Mouse (Mus musculus) intestine, postnatal 0 days (tissue): Measurements from ENCODE around the gene Acvr1. TPM values are rescaled to one million over a fixed set of nuclear protein-coding genes. Genes with fewer than 3 reads are reported as not detected.

ENCODE experiments used
- ATAC-seq: fragments of 200-750 bp; cut with Nextera tagmentation; 2 replicates; pipeline ENCODE4 v1.8.0; 2017; ENCODE audit warnings: mild to moderate bottlenecking, moderate TSS enrichment, moderate library complexity
- H3K27ac ChIP-seq: fragments of 300-500 bp; sonication (generic); 2 replicates; pipeline ENCODE4 v1.5.1; 2014; ENCODE audit warnings: mild to moderate bottlenecking, low read depth, low read length, moderate library complexity
- H3K27me3 ChIP-seq: fragments of 300-500 bp; sonication (generic); replicated peaks from 2 replicates; pipeline ENCODE4 v1.6.1; 2014; ENCODE audit warnings: low read length, mixed read lengths; ENCODE audit not compliant: control insufficient read depth, insufficient read depth
- H3K36me3 ChIP-seq: fragments of 300-500 bp; sonication (generic); 2 replicates; pipeline ENCODE4 v1.6.1; 2014; ENCODE audit warnings: mild to moderate bottlenecking, moderate library complexity; ENCODE audit not compliant: control insufficient read depth, insufficient read depth
- H3K4me1 ChIP-seq: fragments of 300-500 bp; sonication (generic); replicated peaks from 2 replicates; pipeline ENCODE4 v1.6.1; 2014; ENCODE audit warnings: antibody characterized with exemption, low read length, mixed read lengths; ENCODE audit not compliant: control insufficient read depth, insufficient read depth
- H3K4me2 ChIP-seq: fragments of 300-500 bp; sonication (generic); replicated peaks from 2 replicates; pipeline ENCODE4 v1.6.1; 2014; ENCODE audit warnings: low read depth, mild to moderate bottlenecking, moderate library complexity
- H3K4me3 ChIP-seq: fragments of 300-500 bp; sonication (generic); 2 replicates; pipeline ENCODE4 v1.5.1; 2014; ENCODE audit warnings: low read depth, low read length
- H3K9ac ChIP-seq: fragments of 300-500 bp; sonication (generic); 2 replicates; pipeline ENCODE4 v1.6.1; 2014; ENCODE audit warnings: mild to moderate bottlenecking, low read depth, low read length
- H3K9me3 ChIP-seq: fragments of 300-500 bp; sonication (generic); 2 replicates; pipeline ENCODE4 v1.6.1; 2016; ENCODE audit warnings: mixed run types; ENCODE audit not compliant: control insufficient read depth
- CTCF ChIP-seq: sonication (generic); IDR thresholded peaks from 2 replicates; pipeline ENCODE4 v1.5.1; 2016; ENCODE audit warnings: low read depth, mild to moderate bottlenecking, control low read depth, antibody characterized with exemption, moderate library complexity
- WGBS: fragments of 180-500 bp; shearing (Covaris S2); extraction: QIAGEN DNeasy Blood & Tissue Kit; methylation state at CpG from one replicate; pipeline ENCODE4 v1.1.7; 2014; 5-methylcytosine and 5-hydroxymethylcytosine counted together
- polyA plus RNA-seq: library from polyadenylated mRNA; unstranded; fragments of >200 nt; fragmentation: Nextera tagmentation; extraction: Ambion mirVana; gene quantifications from 2 replicates; pipeline ENCODE4 v1.2.1, GENCODE M21; 2015

Acvr1 gene
- polyA plus RNA-seq, 1 experiment from 2014 or later = 4.6 TPM

- no peak for ATAC-seq
- no peak for TF ChIP-seq CTCF
- Histone ChIP-seq H3K27ac (no peak overlapping the region), H3K9ac (no peak overlapping the region), H3K4me2 (no peak overlapping the region), H3K4me1 (no peaks in the 10 kb centered on the region), H3K4me3 (no peak overlapping the region), H3K27me3 (no peaks in the 10 kb centered on the region), H3K9me3 (no peaks in the 10 kb centered on the region), H3K36me3 (no peaks in the 10 kb centered on the region)
- WGBS = 89% methylated on average over 4 of the region's 4 CpGs
Observed at GRCm38 (mm10) chr2:58601382-58601781, 34.4 kb upstream of the Acvr1 start.

- no peaks in the 10 kb centered on the region for H3K27me3 ChIP-seq
- no peaks in the 10 kb centered on the region for H3K4me1 ChIP-seq
- H3K4me3 ChIP-seq = no peak overlapping the region
- 93% methylated on average over 6 of the region's 6 CpGs for WGBS
- no peak for TF ChIP-seq CTCF
- no peak overlapping the region for H3K27ac ChIP-seq
- H3K9ac ChIP-seq = no peak overlapping the region
- H3K9me3 ChIP-seq = no peaks in the 10 kb centered on the region
- no peaks in the 10 kb centered on the region for H3K36me3 ChIP-seq
- H3K4me2 ChIP-seq = no peak overlapping the region
- no peak for ATAC-seq
Observed at GRCm38 (mm10) chr2:58599639-58600038, 32.7 kb upstream of the Acvr1 start.

GRCm38 (mm10) chr2:58597556-58597955 is 30.6 kb upstream of the Acvr1 start:
- Histone ChIP-seq H3K9me3 (no peaks in the 10 kb centered on the region), H3K9ac (no peak overlapping the region), H3K27ac (no peak overlapping the region), H3K27me3 (no peaks in the 10 kb centered on the region), H3K4me1 (no peaks in the 10 kb centered on the region), H3K36me3 (no peaks in the 10 kb centered on the region), H3K4me3 (no peak overlapping the region), H3K4me2 (no peak overlapping the region)
- 96% methylated on average over 3 of the region's 3 CpGs for WGBS
- TF ChIP-seq CTCF = no peak
- no peak for ATAC-seq

- WGBS = 86% methylated on average over 17 of the region's 17 CpGs
- H3K9ac ChIP-seq = no peak overlapping the region
- no peak overlapping the region for H3K27ac ChIP-seq
Observed at GRCm38 (mm10) chr2:58596774-58597342, 29.9 kb upstream of the Acvr1 start.

GRCm38 (mm10) chr2:58595350-58595749 is 28.4 kb upstream of the Acvr1 start:
- Histone ChIP-seq H3K9ac (no peak overlapping the region), H3K4me1 (no peaks in the 10 kb centered on the region), H3K9me3 (no peaks in the 10 kb centered on the region), H3K27ac (no peak overlapping the region; the same call in 1 of the 2 replicates), H3K27me3 (no peaks in the 10 kb centered on the region), H3K36me3 (no peaks in the 10 kb centered on the region), H3K4me2 (no peak overlapping the region), H3K4me3 (no peak overlapping the region)
- no peak for TF ChIP-seq CTCF
- WGBS = 31% methylated on average over 9 of the region's 9 CpGs
- ATAC-seq = no peak

More at GRCm38 (mm10) chr2:58596774-58597342, 29.9 kb upstream of the Acvr1 start:
- H3K4me1 ChIP-seq = no peaks in the 10 kb centered on the region
- no peak overlapping the region for H3K4me2 ChIP-seq
- no peak for ATAC-seq
- H3K36me3 ChIP-seq = no peaks in the 10 kb centered on the region
- no peak for TF ChIP-seq CTCF
- H3K27me3 ChIP-seq = no peaks in the 10 kb centered on the region
- no peaks in the 10 kb centered on the region for H3K9me3 ChIP-seq
- no peak overlapping the region for H3K4me3 ChIP-seq

- TF ChIP-seq CTCF = no peak
- no peak for ATAC-seq
Observed at GRCm38 (mm10) chr2:58590055-58590454, 23.1 kb upstream of the Acvr1 start.

More at GRCm38 (mm10) chr2:58590055-58590454, 23.1 kb upstream of the Acvr1 start:
- no peaks in the 10 kb centered on the region for H3K36me3 ChIP-seq
- no peak overlapping the region for H3K4me2 ChIP-seq
- H3K27me3 ChIP-seq = no peaks in the 10 kb centered on the region
- no peak overlapping the region for H3K4me3 ChIP-seq
- H3K4me1 ChIP-seq = no peaks in the 10 kb centered on the region; the same call in 1 of the 2 replicates
- no peak overlapping the region for H3K27ac ChIP-seq
- no peaks in the 10 kb centered on the region for H3K9me3 ChIP-seq
- WGBS = 95% methylated on average over 1 of the region's 1 CpGs
- no peak overlapping the region for H3K9ac ChIP-seq
